Mouse (Mus musculus) lung, postnatal 4 days (tissue): ENCODE results near the gene Ercc2.

ENCODE experiments used
- DNase-seq, 2 experiments: peaks; one replicate each; pipeline ENCODE4 v3.0.0; 2021

Ercc2 gene

GRCm38 (mm10) chr7:19409753-19410152 is 27.9 kb downstream of the Ercc2 start:
- no peak for DNase-seq

DNA sequence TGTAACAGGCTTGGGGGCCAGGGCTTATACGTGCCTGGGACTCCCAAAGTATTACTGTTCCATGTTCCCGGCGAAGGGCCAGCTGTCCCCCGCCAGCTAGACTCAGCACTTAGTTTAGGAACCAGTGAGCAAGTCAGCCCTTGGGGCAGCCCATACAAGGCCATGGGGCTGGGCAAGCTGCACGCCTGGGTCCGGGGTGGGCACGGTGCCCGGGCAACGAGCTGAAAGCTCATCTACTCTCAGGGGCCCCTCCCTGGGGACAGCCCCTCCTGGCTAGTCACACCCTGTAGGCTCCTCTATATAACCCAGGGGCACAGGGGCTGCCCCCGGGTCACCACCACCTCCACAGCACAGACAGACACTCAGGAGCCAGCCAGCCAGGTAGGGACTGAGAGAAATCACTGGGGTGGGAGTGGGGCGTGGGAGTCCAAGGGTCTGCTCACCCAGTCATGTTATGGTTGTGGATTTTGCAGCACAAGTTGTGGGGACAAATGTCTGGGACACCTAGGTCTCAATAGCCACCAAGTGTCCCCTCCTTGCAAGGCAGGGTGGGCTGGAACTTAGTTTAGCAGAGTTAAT is 29.0 kb downstream of the Ercc2 start:
- DNase-seq = no peak

DNA sequence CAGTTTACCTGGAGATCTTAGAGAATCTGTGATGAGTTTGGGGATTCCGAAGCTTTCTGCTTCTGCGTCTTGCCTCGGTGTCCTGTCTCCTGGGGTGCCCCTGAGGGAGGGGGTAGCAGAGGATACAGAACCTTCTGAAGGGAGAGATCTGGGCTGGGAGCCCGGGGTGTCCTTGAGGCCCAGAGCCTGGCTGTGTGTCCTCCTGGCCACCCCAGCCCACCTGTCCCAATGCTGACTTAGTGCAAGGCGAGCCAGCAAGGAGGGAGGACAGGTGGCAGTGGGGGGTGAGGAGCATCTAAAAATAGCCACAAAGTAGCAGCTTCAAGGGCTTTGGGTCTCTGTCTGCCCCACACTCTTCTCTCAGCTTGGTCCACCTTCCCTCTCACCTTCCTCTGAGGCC is 30.0 kb downstream of the Ercc2 start:
- DNase-seq = no peak

DNA sequence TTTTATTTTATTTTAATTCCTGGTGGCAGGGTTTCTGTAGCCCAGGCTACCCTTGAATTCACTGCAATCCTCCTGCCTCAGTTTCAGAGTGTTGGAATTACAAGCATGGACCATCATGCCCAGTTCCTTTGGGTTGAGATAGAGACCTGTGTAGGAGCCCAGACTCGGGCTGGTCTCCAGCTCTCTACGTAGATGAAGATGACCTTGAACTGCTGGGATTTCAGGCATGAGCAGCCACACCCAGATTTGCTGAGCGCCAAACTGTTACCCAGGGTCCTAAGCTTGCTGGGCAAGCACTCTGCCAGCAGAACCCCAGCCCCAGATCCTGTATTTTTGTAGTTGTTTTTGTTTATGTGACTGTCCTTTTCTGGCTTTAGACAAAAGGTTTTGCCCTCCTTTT is 31.7 kb downstream of the Ercc2 start:
- DNase-seq = no peak

DNA sequence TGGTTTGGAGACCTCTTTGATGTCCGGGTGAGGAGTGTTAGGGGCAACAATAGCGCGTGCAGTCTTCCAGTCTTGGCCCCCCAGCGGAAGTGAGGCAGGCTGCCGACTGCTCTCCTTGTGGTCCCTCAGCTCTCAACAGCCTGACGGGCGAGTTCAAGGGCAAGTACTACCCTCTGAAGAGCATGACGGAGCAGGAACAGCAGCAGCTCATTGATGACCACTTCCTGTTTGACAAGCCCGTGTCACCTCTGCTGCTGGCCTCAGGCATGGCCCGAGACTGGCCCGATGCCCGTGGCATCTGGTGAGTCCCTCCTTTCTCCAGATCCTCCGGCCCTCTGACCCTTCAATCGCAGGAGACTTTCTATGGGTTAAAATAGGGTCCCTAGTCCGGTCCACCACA is 34.8 kb downstream of the Ercc2 start:
- no peak for DNase-seq

DNA sequence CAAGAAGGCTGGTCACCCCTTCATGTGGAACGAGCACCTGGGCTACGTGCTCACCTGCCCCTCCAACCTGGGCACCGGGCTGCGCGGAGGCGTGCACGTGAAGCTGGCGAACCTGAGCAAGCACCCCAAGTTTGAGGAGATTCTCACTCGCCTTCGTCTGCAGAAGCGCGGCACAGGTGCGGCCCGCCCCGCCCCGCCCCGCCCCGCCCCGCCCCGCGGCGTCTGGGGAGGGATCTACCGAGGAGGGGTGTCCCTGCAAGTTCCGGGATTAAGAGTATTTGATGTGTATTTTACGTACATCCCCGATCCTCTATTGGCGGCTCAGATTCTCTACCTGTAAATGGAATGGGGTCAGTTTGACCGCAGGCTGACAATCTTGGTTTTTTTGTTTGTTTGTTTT is 38.3 kb downstream of the Ercc2 start:
- no peak for DNase-seq

GRCm38 (mm10) chr7:19420821-19421636 is 39.2 kb downstream of the Ercc2 start:
- DNase-seq = peak; percentile 92

GRCm38 (mm10) chr7:19423083-19423482 is 41.3 kb downstream of the Ercc2 start:
- no peak for DNase-seq

DNA sequence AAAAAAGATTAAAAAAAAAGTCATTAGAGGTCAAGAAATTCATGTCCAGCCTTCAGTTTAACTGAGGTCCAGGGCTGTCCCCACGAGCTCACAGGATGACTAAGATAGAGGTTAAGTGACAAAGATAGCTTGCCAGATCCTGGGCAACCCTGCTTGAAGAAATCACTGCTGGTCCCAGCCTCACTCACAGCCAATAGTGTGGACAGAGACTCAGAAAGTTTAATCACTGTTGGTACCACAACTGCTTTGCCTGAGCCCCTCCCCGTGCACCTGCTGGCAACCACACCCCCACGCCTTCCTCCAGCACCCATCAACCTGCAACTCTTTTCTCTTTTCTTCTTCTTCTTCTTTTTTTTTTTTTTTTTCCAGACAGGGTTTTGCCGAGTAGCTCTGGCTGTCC is 42.2 kb downstream of the Ercc2 start:
- no peak for DNase-seq

DNA sequence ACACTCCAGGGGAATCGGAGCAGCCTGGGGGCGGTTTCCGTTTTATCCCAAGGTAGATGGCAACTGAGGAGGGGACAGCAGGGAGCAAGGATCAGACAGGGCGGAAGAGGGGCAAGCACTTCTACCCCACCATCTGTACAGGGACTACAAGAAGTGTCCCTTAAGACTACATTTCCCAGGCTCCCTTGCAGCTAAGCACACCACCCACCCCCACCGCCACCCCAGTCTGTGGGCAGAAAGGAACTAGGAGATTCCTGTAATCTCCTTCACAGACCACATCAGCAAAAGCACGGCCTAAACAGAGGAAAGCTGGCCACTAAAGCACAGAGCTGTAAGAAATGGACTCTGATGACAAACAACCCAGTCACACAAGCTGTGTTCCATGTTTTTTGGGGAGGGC is 44.5 kb downstream of the Ercc2 start:
- DNase-seq = no peak

- DNase-seq = no peak
Measured at GRCm38 (mm10) chr7:19426888-19427287, 45.1 kb downstream of the Ercc2 start.

GRCm38 (mm10) chr7:19427999-19428650 is 46.3 kb downstream of the Ercc2 start:
- DNase-seq = no peak

DNA sequence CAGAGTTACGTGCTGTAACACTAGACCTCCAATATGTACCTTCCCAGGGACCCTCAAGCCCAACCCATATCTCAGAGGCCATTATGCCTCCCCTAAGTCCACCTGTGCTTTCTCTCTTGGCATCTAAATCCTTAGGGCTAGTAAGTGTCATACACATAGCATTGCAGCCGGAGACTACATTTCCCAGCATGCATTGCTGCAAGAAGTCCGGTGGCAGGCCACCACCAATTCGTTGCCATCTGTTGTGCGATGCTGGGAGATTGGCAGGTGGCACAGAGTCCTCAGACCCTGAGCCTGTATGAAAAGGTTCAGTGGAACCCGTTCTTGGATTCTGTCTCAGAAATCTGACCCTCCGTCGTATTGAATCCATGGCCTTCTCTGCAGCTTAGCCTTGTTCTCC is 47.9 kb downstream of the Ercc2 start:
- no peak for DNase-seq

DNA sequence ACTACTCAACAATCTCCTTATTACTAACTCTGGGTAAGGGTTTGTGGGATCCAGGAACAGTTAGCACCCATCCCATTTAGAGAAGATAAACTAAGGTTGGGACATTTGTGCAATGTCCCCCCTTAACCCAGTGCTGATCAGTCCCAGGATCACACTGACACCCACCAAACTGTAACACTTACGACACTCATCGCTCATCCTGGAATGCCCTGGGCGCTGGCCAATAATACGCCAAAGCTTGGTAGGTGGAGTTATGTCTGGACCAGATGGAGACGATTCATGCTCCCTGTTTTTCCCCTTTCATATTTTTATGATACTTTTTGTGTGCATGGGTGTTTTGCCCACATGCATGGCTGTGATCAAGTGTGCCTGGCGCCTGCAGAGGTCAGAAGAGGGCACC is 48.6 kb downstream of the Ercc2 start:
- peak in 1 of 2 experiments; percentile 49 for DNase-seq

- no peak for DNase-seq
Measured at GRCm38 (mm10) chr7:19432475-19432874, 50.7 kb downstream of the Ercc2 start.

- no peak for DNase-seq
Measured at GRCm38 (mm10) chr7:19436276-19436675, 54.5 kb downstream of the Ercc2 start.

GRCm38 (mm10) chr7:19437048-19437447 is 55.2 kb downstream of the Ercc2 start:
- no peak for DNase-seq

- DNase-seq = peak in 1 of 2 experiments; percentile 61
Measured at GRCm38 (mm10) chr7:19441448-19442091, 59.8 kb downstream of the Ercc2 start.

- peak; percentile 67 to 88 for DNase-seq
Measured at GRCm38 (mm10) chr7:19443344-19443743, 61.5 kb downstream of the Ercc2 start.

GRCm38 (mm10) chr7:19444801-19445200 is 63.0 kb downstream of the Ercc2 start:
- no peak for DNase-seq
